Mouse (Mus musculus) E14TG2a.4 (cell line): Measurements from ENCODE around the gene Mrpl33.

Source experiments
- CTCF ChIP-seq: conservative IDR thresholded peaks from 2 replicates; pipeline ENCODE4 v1.5.1; 2014; ENCODE audit warnings: low read length
- NANOG ChIP-seq: IDR thresholded peaks from 2 replicates; pipeline ENCODE4 v1.6.1; 2014; ENCODE audit warnings: borderline replicate concordance, low read length, mixed read lengths
- POU5F1 ChIP-seq: IDR thresholded peaks from 2 replicates; pipeline ENCODE4 v1.6.1; 2014; ENCODE audit warnings: low read length, borderline replicate concordance

GRCm38 (mm10) chr5:31560352-31560751, 36.4 kb upstream of the Mrpl33 start:
- TF ChIP-seq CTCF (no peak), NANOG (no peak), POU5F1 (no peak)
